ENCODE assay signal across 20 mouse cellular contexts in genomic region chr13:32603925-32604590, GRCm38 (mm10).
A peak's percentile ranks its signal among the peaks of the same experiment; 100 is the strongest.
DNase-seq lines count a peak whose midpoint lies in the region; ATAC-seq and TF ChIP-seq lines count a peak whose summit lies in the region.
"Had no signal": no experiment of that assay in that cellular context is flagged by ENCODE, and none has a peak within 500 bp of the region (broad histone marks: within the 10 kb centered on the region; RNA-seq: fewer than 3 reads in every experiment).

No protein-coding gene starts in this region.

- H3K27ac ChIP-seq in heart, adult 2 months, result no peak overlapping the region
- no peak overlapping the region for H3K27ac ChIP-seq in layer of hippocampus, adult 2 months
- no peak overlapping the region for H3K27ac ChIP-seq in limb, embryonic 10.5 days
- H3K27ac ChIP-seq: embryonic facial prominence, embryonic 12.5 days; hindbrain, embryonic 14.5 days; left cerebral cortex, adult 2 months; liver, embryonic 15.5 days had no signal

- H3K79me2 ChIP-seq in heart, adult 2 months (replicated peaks; ENCODE audit: control insufficient read depth, insufficient read depth, low read length), result no peaks in the 10 kb centered on the region

- H3K9ac ChIP-seq in heart, adult 2 months (ENCODE audit: low read depth, low read length), result no peak overlapping the region
- H3K9ac ChIP-seq: embryonic facial prominence, embryonic 12.5 days; hindbrain, embryonic 14.5 days; liver, embryonic 15.5 days had no signal

- POLR2A ChIA-PET in Patski (lab: Charles Lee), result interaction anchor here (0.6 kb wide), 2 partner anchors 55 to 70 kb away, joined by 3 read pairs; no protein-coding TSS in a partner anchor

- no peak for ATAC-seq in Patski
- ATAC-seq: CD4-positive, CD25-positive, alpha-beta regulatory T cell, adult 4 months; forebrain, embryonic 16.5 days had no signal

- no peaks in the 10 kb centered on the region for H3K36me3 ChIP-seq in heart, adult 2 months (ENCODE audit: control insufficient read depth, insufficient read depth, low read length)
- no peaks in the 10 kb centered on the region for H3K36me3 ChIP-seq in limb, embryonic 10.5 days
- H3K36me3 ChIP-seq: embryonic facial prominence, embryonic 12.5 days; liver, embryonic 15.5 days had no signal

- no peak overlapping the region for H3K4me3 ChIP-seq in heart, adult 2 months
- H3K4me3 ChIP-seq in layer of hippocampus, adult 2 months, result no peak overlapping the region
- H3K4me3 ChIP-seq in limb, embryonic 10.5 days, result no peak overlapping the region
- H3K4me3 ChIP-seq: embryonic facial prominence, embryonic 12.5 days; left cerebral cortex, adult 2 months; liver, embryonic 15.5 days had no signal

- no peaks in the 10 kb centered on the region for H3K9me3 ChIP-seq in limb, embryonic 10.5 days (replicated peaks)
- H3K9me3 ChIP-seq: embryonic facial prominence, embryonic 12.5 days; liver, embryonic 15.5 days had no signal

- H3K27me3 ChIP-seq in heart, adult 2 months (ENCODE audit: control insufficient read depth, insufficient read depth, low read length), result no peaks in the 10 kb centered on the region
- no peaks in the 10 kb centered on the region for H3K27me3 ChIP-seq in Patski
- no peaks in the 10 kb centered on the region for H3K27me3 ChIP-seq in limb, embryonic 10.5 days (ENCODE audit: low read depth, poor library complexity, severe bottlenecking)
- H3K27me3 ChIP-seq: embryonic facial prominence, embryonic 12.5 days; liver, embryonic 15.5 days had no signal

- DNase-seq in heart, adult 2 months, result no peak
- no peak for DNase-seq in heart, postnatal 10 days
- DNase-seq in layer of hippocampus, adult 2 months (ENCODE audit: low spot score in 2 of 2), result no peak
- DNase-seq in layer of hippocampus, postnatal 10 days (ENCODE audit: low spot score in 2 of 2), result no peak
- DNase-seq in 3T3-L1 (ENCODE audit: low read depth, low spot score) (peak; percentile 77), Patski (ENCODE audit: low read depth, low spot score) (no peak)
- DNase-seq in limb, embryonic 10.5 days (ENCODE audit: low spot score), result no peak
- DNase-seq in layer of hippocampus, adult 9-10 months (ENCODE audit: low spot score), result no peak
- DNase-seq: adrenal gland, postnatal 14 days; cerebellum, adult 18-20 months; cerebellum, postnatal 36 days; heart, postnatal 14 days; kidney, adult 18-20 months; lung, postnatal 14 days had no signal

- CTCF ChIA-PET in Patski (lab: Charles Lee), result interaction anchor here (1.0 to 1.4 kb wide), 5 partner anchors 12 to 811 kb away, joined by 3 to 4 read pairs (median 3); no protein-coding TSS in a partner anchor

- no peak for TF ChIP-seq EP300 in heart, adult 2 months (IDR thresholded peaks at IDR 0.05; ENCODE audit: insufficient read depth, low read depth, low read length)

- intact Hi-C loops in heart, adult 2 months (cut with DNase I), result no loop called here
- intact Hi-C loops in heart, postnatal 10 days (cut with DNase I), result loop anchor here (5.0 kb wide), 1 partner anchor 797 kb away; the partner anchor contains the start of gene Foxc1

- 60% methylated on average over 8 of the region's 8 CpGs for WGBS in heart, adult 2 months
- 89% methylated on average over 8 of the region's 8 CpGs for WGBS in limb, embryonic 10.5 days

- peaks cover 3% of the 10 kb centered on the region for H3K4me1 ChIP-seq in heart, adult 2 months (ENCODE audit: control insufficient read depth, insufficient read depth, low read length)
- H3K4me1 ChIP-seq in limb, embryonic 10.5 days, result no peaks in the 10 kb centered on the region
- H3K4me1 ChIP-seq: liver, embryonic 15.5 days had no signal

- TF ChIP-seq CTCF in heart, adult 2 months (IDR thresholded peaks at IDR 0.05), result peak; percentile 36
- TF ChIP-seq CTCF in layer of hippocampus, adult 2 months (conservative IDR thresholded peaks at IDR 0.05), result peak; percentile 38
- peak; percentile 57 for TF ChIP-seq CTCF in Patski (IDR thresholded peaks at IDR 0.05)

- no peak for TF ChIP-seq POLR2A in heart, adult 2 months (IDR thresholded peaks at IDR 0.05; ENCODE audit: insufficient read depth, low read depth, low read length)

- in situ Hi-C loops in Patski (cut with MboI; ENCODE audit: low pct_unique_long_range_greater_than_20kb), result no loop called here
